Mouse (Mus musculus) ovary, adult 10 weeks (tissue): ENCODE data around the gene Tmem38b. TPM values are rescaled to one million over a fixed set of nuclear protein-coding genes. Genes with fewer than 3 reads are reported as not detected.

Experiments used
- polyA plus RNA-seq: library from polyadenylated mRNA; stranded (reverse); fragments of 350-450 nt; fragmentation: Illumina TruSeq; extraction: RNeasy Lipid Tissue Mini Kit (QIAGEN cat#74804); gene quantifications from one replicate; pipeline ENCODE4 v1.2.3, GENCODE M21; 2014

Gene Tmem38b
- polyA plus RNA-seq = 14.5 TPM

GRCm38 (mm10) chr4:53825821-53826605 is at the start of gene Tmem38b:
Gene Tmem38b, plus strand, starts transcription at chr4:53826045.

Other genes starting within 250 kb of the Tmem38b start
- 19.2 TPM for gene Fsd1l, start 194.6 kb upstream of the Tmem38b start, polyA plus RNA-seq
- 41.7 TPM for gene Fktn, start 112.0 kb upstream of the Tmem38b start, polyA plus RNA-seq
- 0.29 TPM for gene Tal2, start 46.3 kb upstream of the Tmem38b start, polyA plus RNA-seq